Mouse (Mus musculus) limb, embryonic 14.5 days (tissue): Measurements from ENCODE around the gene Aox1. TPM values are rescaled to one million over a fixed set of nuclear protein-coding genes. Genes with fewer than 3 reads are reported as not detected.

Experiments used
- ATAC-seq: fragments of 200-750 bp; cut with Nextera tagmentation; 2 replicates; pipeline ENCODE4 v1.8.0; 2017; ENCODE audit warnings: low read depth, moderate number of reproducible peaks, moderate TSS enrichment; ENCODE audit not compliant: low FRiP score
- DNase-seq: peaks from one replicate; pipeline ENCODE4 v3.0.0-alpha.2; 2015; ENCODE audit warnings: low spot score
- H3K27ac ChIP-seq: fragments of 300-500 bp; sonication (generic); replicated peaks from 2 replicates; pipeline ENCODE4 v1.5.1; 2014; ENCODE audit warnings: low read depth, mild to moderate bottlenecking, low read length, moderate library complexity, mixed read lengths
- H3K27me3 ChIP-seq: fragments of 300-500 bp; sonication (generic); 2 replicates; pipeline ENCODE4 v1.6.1; 2014; ENCODE audit warnings: low read length, mixed read lengths; ENCODE audit not compliant: control insufficient read depth, insufficient read depth
- H3K36me3 ChIP-seq: fragments of 300-500 bp; sonication (generic); 2 replicates; pipeline ENCODE4 v1.6.1; 2014; ENCODE audit warnings: mild to moderate bottlenecking, low read length, moderate library complexity, mixed read lengths; ENCODE audit not compliant: control insufficient read depth, insufficient read depth
- H3K4me1 ChIP-seq: fragments of 300-500 bp; sonication (generic); 2 replicates; pipeline ENCODE4 v1.6.1; 2014; ENCODE audit warnings: antibody characterized with exemption, low read length, mixed read lengths; ENCODE audit not compliant: control insufficient read depth, insufficient read depth
- H3K4me2 ChIP-seq: fragments of 300-500 bp; sonication (generic); replicated peaks from 2 replicates; pipeline ENCODE4 v1.6.1; 2014; ENCODE audit warnings: low read depth, mild to moderate bottlenecking, low read length, moderate library complexity; ENCODE audit not compliant: severe bottlenecking
- H3K4me3 ChIP-seq: fragments of 300-500 bp; sonication (generic); replicated peaks from 2 replicates; pipeline ENCODE4 v1.5.1; 2014; ENCODE audit warnings: low read length
- H3K9ac ChIP-seq: fragments of 300-500 bp; sonication (generic); 2 replicates; pipeline ENCODE4 v1.6.1; 2014; ENCODE audit warnings: mild to moderate bottlenecking, low read depth, low read length, moderate library complexity; ENCODE audit not compliant: severe bottlenecking
- H3K9me3 ChIP-seq: fragments of 300-500 bp; sonication (generic); 2 replicates; pipeline ENCODE4 v1.6.1; 2016; ENCODE audit warnings: low read length; ENCODE audit not compliant: control insufficient read depth
- POLR2A ChIP-seq: fragments of 200-500 bp; IDR thresholded peaks from 2 replicates; pipeline ENCODE4 v1.8.0; 2012; ENCODE audit warnings: inconsistent platforms, mild to moderate bottlenecking, moderate library complexity, borderline replicate concordance; ENCODE audit not compliant: insufficient read depth, insufficient read length; ENCODE audit errors: extremely low read depth
- WGBS: fragments of 180-500 bp; shearing (Covaris S2); extraction: QIAGEN DNeasy Blood & Tissue Kit; methylation state at CpG from one replicate; pipeline ENCODE4 v1.1.7; 2014; 5-methylcytosine and 5-hydroxymethylcytosine counted together
- polyA plus RNA-seq, 2 experiments: library from polyadenylated mRNA; depleted of rRNA in 1 of 2; stranded (reverse) in 1 of 2; unstranded in 1 of 2; fragments of >200 nt; fragmentation: Nextera tagmentation in 1 of 2; extraction: Ambion mirVana in 1 of 2; gene quantifications; 2 replicates each; pipeline versions ENCODE4 v1.2.1 to v1.2.3; 2012 to 2014

Aox1 gene
- polyA plus RNA-seq, 2 experiments = 0.80 to 0.98 TPM

DNA sequence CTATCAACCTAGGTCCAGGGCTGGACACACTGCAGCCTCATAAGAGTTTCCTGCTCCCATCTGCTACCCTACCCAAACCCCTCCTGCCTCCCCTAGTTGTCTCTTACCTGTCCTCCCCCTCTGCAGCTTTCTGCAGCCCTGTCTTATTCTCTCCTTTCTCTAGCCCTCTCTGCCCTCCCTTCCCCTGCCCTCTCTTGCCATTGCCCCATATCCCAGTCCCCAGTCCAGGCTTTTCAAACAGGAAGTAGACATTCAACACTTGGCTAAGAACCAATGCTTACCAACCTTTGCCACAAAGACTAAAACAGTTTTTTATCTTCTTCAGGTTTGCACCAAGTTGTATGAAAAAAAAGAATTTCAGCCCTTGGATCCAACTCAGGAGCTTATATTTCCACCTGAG lies 108.2 kb downstream of the Aox1 start:
- no peak for TF ChIP-seq POLR2A
- H3K9me3 ChIP-seq = no peaks in the 10 kb centered on the region
- H3K9ac ChIP-seq = no peak overlapping the region
- no peaks in the 10 kb centered on the region for H3K4me1 ChIP-seq
- H3K27me3 ChIP-seq = no peaks in the 10 kb centered on the region
- no peak for DNase-seq
- H3K36me3 ChIP-seq = no peaks in the 10 kb centered on the region
- ATAC-seq = no peak
- no peak overlapping the region for H3K4me3 ChIP-seq
- H3K4me2 ChIP-seq = no peak overlapping the region
- H3K27ac ChIP-seq = no peak overlapping the region

- Histone ChIP-seq H3K27me3 (no peaks in the 10 kb centered on the region), H3K27ac (no peak overlapping the region), H3K9me3 (no peaks in the 10 kb centered on the region), H3K36me3 (no peaks in the 10 kb centered on the region), H3K9ac (no peak overlapping the region), H3K4me2 (no peak overlapping the region), H3K4me3 (no peak overlapping the region), H3K4me1 (no peaks in the 10 kb centered on the region)
- ATAC-seq (no peak), DNase-seq (no peak)
- no peak for TF ChIP-seq POLR2A
- WGBS = 90% methylated on average over 9 of the region's 9 CpGs
These were observed 109.3 kb downstream of the Aox1 start for GRCm38 (mm10) chr1:58138986-58139385.

DNA sequence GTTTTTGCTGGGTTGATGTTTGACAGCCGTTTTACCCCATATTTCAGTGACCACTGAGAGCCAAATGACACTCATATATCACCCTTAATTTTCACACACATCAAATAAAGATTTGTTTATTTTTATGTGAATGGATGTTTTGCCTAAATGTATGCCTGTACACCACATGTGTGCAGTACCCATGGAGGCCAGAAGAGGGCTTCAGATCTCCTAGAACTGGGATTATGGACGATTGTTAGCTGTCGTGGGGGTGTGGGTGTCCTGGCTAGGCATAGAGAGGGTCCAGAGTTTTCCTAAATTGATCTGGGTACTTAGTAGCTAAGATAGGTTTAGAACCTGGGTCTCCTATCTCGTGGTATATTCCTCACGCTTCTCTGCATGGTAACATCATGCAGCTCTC lies 110.9 kb downstream of the Aox1 start:
- Histone ChIP-seq H3K4me2 (no peak overlapping the region), H3K9ac (no peak overlapping the region), H3K4me1 (no peaks in the 10 kb centered on the region), H3K4me3 (no peak overlapping the region), H3K27me3 (no peaks in the 10 kb centered on the region), H3K9me3 (no peaks in the 10 kb centered on the region), H3K27ac (no peak overlapping the region), H3K36me3 (no peaks in the 10 kb centered on the region)
- no peak for TF ChIP-seq POLR2A
- WGBS = 85% methylated on average over 5 of the region's 5 CpGs
- DNase-seq (no peak), ATAC-seq (no peak)

- DNase-seq (no peak), ATAC-seq (no peak)
- Histone ChIP-seq H3K36me3 (no peaks in the 10 kb centered on the region), H3K27me3 (no peaks in the 10 kb centered on the region), H3K4me1 (no peaks in the 10 kb centered on the region), H3K4me3 (no peak overlapping the region), H3K9ac (no peak overlapping the region), H3K9me3 (no peaks in the 10 kb centered on the region), H3K27ac (no peak overlapping the region), H3K4me2 (no peak overlapping the region)
- WGBS = 63% methylated on average over 10 of the region's 10 CpGs
- TF ChIP-seq POLR2A = no peak
These were observed 114.8 kb downstream of the Aox1 start for GRCm38 (mm10) chr1:58144384-58145069.

- H3K27me3 ChIP-seq = no peaks in the 10 kb centered on the region
- no peak for ATAC-seq
- WGBS = 89% methylated on average over 10 of the region's 10 CpGs
- H3K27ac ChIP-seq = no peak overlapping the region
- no peak for TF ChIP-seq POLR2A
- no peak overlapping the region for H3K4me2 ChIP-seq
- no peaks in the 10 kb centered on the region for H3K36me3 ChIP-seq
- DNase-seq = no peak
- no peak overlapping the region for H3K9ac ChIP-seq
- no peaks in the 10 kb centered on the region for H3K4me1 ChIP-seq
- no peaks in the 10 kb centered on the region for H3K9me3 ChIP-seq
- no peak overlapping the region for H3K4me3 ChIP-seq
These were observed 116.3 kb downstream of the Aox1 start for GRCm38 (mm10) chr1:58146026-58146425.
